Mouse (Mus musculus) adrenal gland, adult 8-10 months (tissue): ENCODE results near the gene Git1. TPM values are rescaled to one million over a fixed set of nuclear protein-coding genes. Genes with fewer than 3 reads are reported as not detected.
"Not testable (repeated sequence)": the region's sequence is repeated elsewhere in the genome, so short reads cannot be mapped to it uniquely, and the experiment has no call there.

ENCODE experiments used
- DNase-seq: peaks from one replicate; pipeline ENCODE4 v3.0.0; 2022
- total RNA-seq, 4 experiments: library from RNA; stranded (reverse); gene quantifications; 2 replicates each; pipeline ENCODE4 v1.2.4; 2022

Git1 gene
- total RNA-seq, 4 experiments from 2014 or later = 42.1 to 61.0 (median 50.0) TPM

- DNase-seq = no peak
Measured at GRCm38 (mm10) chr11:77520601-77521529, 27.5 kb downstream of the Git1 start.

- no peak for DNase-seq
Measured at GRCm38 (mm10) chr11:77525804-77526486, 32.6 kb downstream of the Git1 start.

- DNase-seq = not testable (repeated sequence)
Measured at GRCm38 (mm10) chr11:77528420-77528819, 35.1 kb downstream of the Git1 start.

GRCm38 (mm10) chr11:77529644-77530043 is 36.3 kb downstream of the Git1 start:
- no peak for DNase-seq

GRCm38 (mm10) chr11:77530862-77531261 is 37.5 kb downstream of the Git1 start:
- no peak for DNase-seq

- no peak for DNase-seq
Measured at GRCm38 (mm10) chr11:77532202-77532846, 39.0 kb downstream of the Git1 start.

- DNase-seq = no peak
Measured at GRCm38 (mm10) chr11:77545261-77545660, 51.9 kb downstream of the Git1 start.

Other genes with a start within 250 kb of the Git1 start
- gene Coro6, start 31.2 kb upstream of the Git1 start, total RNA-seq = 1 to 10 TPM in 3 of 4 experiments, under 1 TPM in 1; 0.73 to 6.4 (median 3.8) TPM
- gene Ankrd13b, start 3.9 kb upstream of the Git1 start, total RNA-seq = 10 to 100 TPM in 2 of 4 experiments, 1 to 10 TPM in 2; 5.7 to 13.6 (median 9.3) TPM
- gene Abhd15, start 21.6 kb downstream of the Git1 start, total RNA-seq = 10 to 100 TPM; 14.6 to 23.9 (median 17.4) TPM
- 10 to 100 TPM; 15.1 to 28.8 (median 20.0) TPM for gene Trp53i13, start 22.4 kb downstream of the Git1 start, total RNA-seq
- not detected for gene Gm10392, start 25.6 kb downstream of the Git1 start, total RNA-seq
- gene Taok1, start 114.3 kb downstream of the Git1 start, total RNA-seq = 10 to 100 TPM; 47.5 to 69.2 (median 61.7) TPM
- gene Nufip2, start 192.6 kb downstream of the Git1 start, total RNA-seq = 10 to 100 TPM; 85.4 to 88.9 (median 86.7) TPM
- gene Cryba1, start 231.7 kb downstream of the Git1 start, total RNA-seq = not detected